In the genomic region with DNA sequence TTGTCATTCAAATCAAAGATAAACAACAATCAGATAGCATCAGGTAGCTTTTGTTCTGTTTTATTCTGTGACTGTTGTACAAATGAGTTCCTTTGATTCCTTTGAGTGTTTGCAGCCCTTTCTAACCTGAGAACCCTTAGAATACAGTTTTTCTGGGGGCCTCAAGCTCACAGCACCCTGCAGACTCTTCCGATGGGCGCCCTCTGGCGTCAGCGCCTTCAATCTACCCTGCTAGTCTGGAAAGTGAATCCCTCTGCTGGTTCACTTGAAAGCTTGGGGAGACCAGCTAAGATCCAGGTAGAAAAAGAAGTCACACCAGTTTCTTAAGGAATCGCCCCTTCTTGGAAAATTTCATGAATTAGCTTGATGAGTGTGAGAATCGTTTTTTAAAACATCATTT, we compare ENCODE assay signal across 9 mouse cellular contexts.
DNase-seq lines count a peak whose midpoint lies in the region; ATAC-seq and TF ChIP-seq lines count a peak whose summit lies in the region.
"Had no signal": no experiment of that assay in that cellular context is flagged by ENCODE, and none has a peak within 500 bp of the region (broad histone marks: within the 10 kb centered on the region; RNA-seq: fewer than 3 reads in every experiment).

No protein-coding gene starts in this region.

- H3K4me2 ChIP-seq in intestine, embryonic 16.5 days (ENCODE audit: low read depth, low read length) = no peak overlapping the region
- H3K4me2 ChIP-seq: embryonic facial prominence, embryonic 15.5 days had no signal

- no peak overlapping the region for H3K9ac ChIP-seq in intestine, embryonic 16.5 days (ENCODE audit: low read depth, low read length)
- H3K9ac ChIP-seq: embryonic facial prominence, embryonic 15.5 days had no signal

- no peak overlapping the region for H3K4me3 ChIP-seq in kidney, adult 2 months (ENCODE audit: insufficient read depth, low read depth, low read length)
- no peak overlapping the region for H3K4me3 ChIP-seq in intestine, embryonic 16.5 days (ENCODE audit: low read length)
- H3K4me3 ChIP-seq: embryonic facial prominence, embryonic 15.5 days had no signal

- POLR2A ChIA-PET in Patski (lab: Charles Lee) = no interaction called here

- no peak overlapping the region for H3K27ac ChIP-seq in kidney, adult 2 months (ENCODE audit: insufficient read depth, low read depth, low read length)
- H3K27ac ChIP-seq in intestine, embryonic 16.5 days (ENCODE audit: low read length) = no peak overlapping the region
- H3K27ac ChIP-seq: embryonic facial prominence, embryonic 15.5 days had no signal

- no peak for TF ChIP-seq POLR2A in kidney, adult 2 months (IDR thresholded peaks at IDR 0.05; ENCODE audit: low read depth, low read length)

- in situ Hi-C loops in Patski (cut with MboI; ENCODE audit: low pct_unique_long_range_greater_than_20kb) = loop anchor here (5.0 kb wide), 1 partner anchor 346 kb away; no protein-coding TSS in a partner anchor

- DNase-seq in kidney, adult 2 months = peak; percentile 22
- DNase-seq in kidney, adult 11 months = no peak
- no peak for DNase-seq in Patski (ENCODE audit: low read depth, low spot score)
- DNase-seq in cerebellum, adult 9-10 months = peak; percentile 5
- DNase-seq in gastrocnemius, postnatal 36 days = peak; percentile 30 to 36
- DNase-seq in left cerebral cortex, adult 8-10 months (ENCODE audit: low spot score in 2 of 2) = peak; percentile 12 to 17
- DNase-seq in retina, postnatal 7 days (ENCODE audit: low read depth, low spot score) = peak; percentile 21

- H3K4me1 ChIP-seq in kidney, adult 2 months (ENCODE audit: control insufficient read depth, insufficient read depth, low read length) = no peaks in the 10 kb centered on the region
- no peaks in the 10 kb centered on the region for H3K4me1 ChIP-seq in intestine, embryonic 16.5 days (ENCODE audit: control insufficient read depth, insufficient read depth, low read length)

- CTCF ChIA-PET in Patski (lab: Charles Lee) = interaction anchor here (0.6 to 2.5 kb wide), 16 partner anchors 9 to 365 kb away, joined by 3 to 17 read pairs (median 4); no protein-coding TSS in a partner anchor

- H3K36me3 ChIP-seq in kidney, adult 2 months (ENCODE audit: control insufficient read depth, insufficient read depth, low read length) = no peaks in the 10 kb centered on the region
- H3K36me3 ChIP-seq in intestine, embryonic 16.5 days (ENCODE audit: control insufficient read depth, insufficient read depth, low read length) = no peaks in the 10 kb centered on the region
- H3K36me3 ChIP-seq: embryonic facial prominence, embryonic 15.5 days had no signal

- peak; percentile 44; the same call in 1 of the 2 replicates for TF ChIP-seq CTCF in kidney, adult 2 months (conservative IDR thresholded peaks at IDR 0.05; ENCODE audit: insufficient read depth, insufficient read length, low read depth, low read length)
- TF ChIP-seq CTCF in Patski (IDR thresholded peaks at IDR 0.05) = peak; percentile 91

- ATAC-seq in Patski = peak; percentile 47
- no peak for ATAC-seq in intestine, embryonic 16.5 days

- intact Hi-C loops in gastrocnemius, postnatal 36 days (cut with DNase I) = loop anchor here (5.0 kb wide), 1 partner anchor 366 kb away; no protein-coding TSS in a partner anchor

- WGBS in kidney, adult 2 months = 14% methylated on average over 6 of the region's 6 CpGs
- WGBS in intestine, embryonic 16.5 days = 15% methylated on average over 6 of the region's 6 CpGs

- no peaks in the 10 kb centered on the region for H3K27me3 ChIP-seq in kidney, adult 2 months (replicated peaks; ENCODE audit: control insufficient read depth, insufficient read depth, low read length)
- H3K27me3 ChIP-seq in Patski = no peaks in the 10 kb centered on the region
- no peaks in the 10 kb centered on the region for H3K27me3 ChIP-seq in intestine, embryonic 16.5 days (replicated peaks; ENCODE audit: control insufficient read depth, insufficient read depth, low read length)
- H3K27me3 ChIP-seq: embryonic facial prominence, embryonic 15.5 days had no signal

- no peaks in the 10 kb centered on the region for H3K9me3 ChIP-seq in intestine, embryonic 16.5 days (ENCODE audit: control insufficient read depth, low read length)
- H3K9me3 ChIP-seq: embryonic facial prominence, embryonic 15.5 days had no signal

Comparison
In these comparisons a context has a peak if more than half of its experiments do, and no peak if none do; other contexts are left out.
1. DNase-seq: peak in kidney, adult 2 months (single experiment), cerebellum, adult 9-10 months (single experiment), gastrocnemius, postnatal 36 days (2 of 2), left cerebral cortex, adult 8-10 months (2 of 2) and retina, postnatal 7 days (single experiment); none in kidney, adult 11 months (single experiment) and Patski (single experiment).